Mouse (Mus musculus): Measurements from ENCODE around the gene Scamp5.

GRCm38 (mm10) chr9:57494970-57495369 is 27.1 kb upstream of the Scamp5 start:
- TF ChIP-seq CTCF (IDR thresholded peaks at IDR 0.05; ENCODE audit: low read depth, low read length) (no peak), POLR2A (IDR thresholded peaks at IDR 0.05; ENCODE audit: borderline replicate concordance, low read depth, low read length) (no peak)

Data from bone marrow macrophage, adult 2 months (primary cell).